Mouse (Mus musculus) brown adipose tissue, adult 24 weeks (tissue): Measurements from ENCODE around the gene Insl6. TPM values are rescaled to one million over a fixed set of nuclear protein-coding genes. Genes with fewer than 3 reads are reported as not detected.

Experiments used
- H3K27ac ChIP-seq: fragments of 200-500 bp; replicated peaks from 2 replicates; pipeline ENCODE4 v1.5.1; 2012; ENCODE audit warnings: low read depth, mild to moderate bottlenecking, low read length
- H3K4me1 ChIP-seq: fragments of 200-500 bp; 2 replicates; pipeline ENCODE4 v1.6.1; 2012; ENCODE audit warnings: low read length, mixed read lengths; ENCODE audit not compliant: control insufficient read depth, insufficient read depth, insufficient read length
- H3K4me3 ChIP-seq: fragments of 200-500 bp; 2 replicates; pipeline ENCODE4 v1.5.1; 2012; ENCODE audit warnings: low read depth, mild to moderate bottlenecking, low read length, moderate library complexity; ENCODE audit not compliant: insufficient read depth
- polyA plus RNA-seq: library from polyadenylated mRNA; stranded (reverse); fragments of >200 nt; gene quantifications from 2 replicates; pipeline ENCODE4 v1.2.4, GENCODE M21; 2012; ENCODE audit not compliant: missing spikeins, insufficient read depth, insufficient read length

The Insl6 gene
- polyA plus RNA-seq, 1 experiment = 8.0 TPM

GRCm38 (mm10) chr19:29326822-29327552 lies 1.8 kb upstream of the Insl6 start:
- H3K4me1 ChIP-seq = no peaks in the 10 kb centered on the region

GRCm38 (mm10) chr19:29326396-29326795 lies 1.2 kb upstream of the Insl6 start:
- Histone ChIP-seq H3K4me1 (no peaks in the 10 kb centered on the region), H3K4me3 (no peak overlapping the region), H3K27ac (no peak overlapping the region)

More at GRCm38 (mm10) chr19:29326822-29327552, 1.8 kb upstream of the Insl6 start:
- no peak overlapping the region for H3K27ac ChIP-seq
- H3K4me3 ChIP-seq = no peak overlapping the region

- no peaks in the 10 kb centered on the region for H3K4me1 ChIP-seq
- H3K4me3 ChIP-seq = no peak overlapping the region; the same call in 1 of the 2 replicates
- H3K27ac ChIP-seq = no peak overlapping the region
Observed at GRCm38 (mm10) chr19:29325852-29326180, 660 bp upstream of the Insl6 start.

GRCm38 (mm10) chr19:29323416-29324049 lies 1.6 kb downstream of the Insl6 start:
- H3K27ac ChIP-seq = no peak overlapping the region
- H3K4me1 ChIP-seq = no peaks in the 10 kb centered on the region
- H3K4me3 ChIP-seq = 0 out of 2 replicates have a peak overlapping the region, but pooled peaks have one; percentile 20

GRCm38 (mm10) chr19:29312661-29313060 lies 12.5 kb downstream of the Insl6 start:
- no peak overlapping the region for H3K4me3 ChIP-seq

GRCm38 (mm10) chr19:29311791-29312190 lies 13.4 kb downstream of the Insl6 start:
- Histone ChIP-seq H3K4me3 (no peak overlapping the region), H3K4me1 (no peaks in the 10 kb centered on the region), H3K27ac (no peak overlapping the region)

More at GRCm38 (mm10) chr19:29312661-29313060, 12.5 kb downstream of the Insl6 start:
- Histone ChIP-seq H3K27ac (no peak overlapping the region), H3K4me1 (no peaks in the 10 kb centered on the region)

- H3K27ac ChIP-seq = no peak overlapping the region
- no peaks in the 10 kb centered on the region for H3K4me1 ChIP-seq
- H3K4me3 ChIP-seq = no peak overlapping the region
Observed at GRCm38 (mm10) chr19:29308832-29309231, 16.3 kb downstream of the Insl6 start.

- Histone ChIP-seq H3K4me3 (no peak overlapping the region), H3K27ac (no peak overlapping the region), H3K4me1 (no peaks in the 10 kb centered on the region)
Observed at GRCm38 (mm10) chr19:29302119-29302518, 23.0 kb downstream of the Insl6 start.

- Histone ChIP-seq H3K4me3 (no peak overlapping the region), H3K27ac (no peak overlapping the region), H3K4me1 (no peaks in the 10 kb centered on the region)
Observed at GRCm38 (mm10) chr19:29300919-29301318, 24.2 kb downstream of the Insl6 start.

GRCm38 (mm10) chr19:29297366-29297765 lies 27.8 kb downstream of the Insl6 start:
- H3K4me1 ChIP-seq = no peaks in the 10 kb centered on the region
- H3K27ac ChIP-seq = no peak overlapping the region
- H3K4me3 ChIP-seq = no peak overlapping the region

GRCm38 (mm10) chr19:29296166-29296565 lies 29.0 kb downstream of the Insl6 start:
- Histone ChIP-seq H3K4me1 (no peaks in the 10 kb centered on the region), H3K27ac (no peak overlapping the region), H3K4me3 (no peak overlapping the region)

- Histone ChIP-seq H3K4me1 (no peaks in the 10 kb centered on the region), H3K27ac (no peak overlapping the region), H3K4me3 (no peak overlapping the region)
Observed at GRCm38 (mm10) chr19:29294756-29295155, 30.4 kb downstream of the Insl6 start.

GRCm38 (mm10) chr19:29292546-29292945 lies 32.6 kb downstream of the Insl6 start:
- no peak overlapping the region for H3K4me3 ChIP-seq
- H3K4me1 ChIP-seq = no peaks in the 10 kb centered on the region
- H3K27ac ChIP-seq = no peak overlapping the region

GRCm38 (mm10) chr19:29291532-29291931 lies 33.6 kb downstream of the Insl6 start:
- Histone ChIP-seq H3K4me3 (no peak overlapping the region), H3K27ac (no peak overlapping the region), H3K4me1 (no peaks in the 10 kb centered on the region)

GRCm38 (mm10) chr19:29287863-29288262 lies 37.3 kb downstream of the Insl6 start:
- Histone ChIP-seq H3K4me1 (no peaks in the 10 kb centered on the region; the same call in 1 of the 2 replicates), H3K4me3 (no peak overlapping the region), H3K27ac (no peak overlapping the region)

GRCm38 (mm10) chr19:29285451-29285869 lies 39.7 kb downstream of the Insl6 start:
- H3K4me3 ChIP-seq = no peak overlapping the region
- H3K4me1 ChIP-seq = no peaks in the 10 kb centered on the region; the same call in 1 of the 2 replicates
- no peak overlapping the region for H3K27ac ChIP-seq
